Mouse (Mus musculus): Measurements from ENCODE around the gene Agap1. TPM values are rescaled to one million over a fixed set of nuclear protein-coding genes. Genes with fewer than 3 reads are reported as not detected.

The Agap1 gene
- polyA plus RNA-seq, 1 experiment from 2014 or later: 7.2 TPM

- Histone ChIP-seq H3K27me3 (no peaks in the 10 kb centered on the region), H3K9me3 (replicated peaks) (no peaks in the 10 kb centered on the region), H3K9ac (no peak overlapping the region), H3K4me3 (no peak overlapping the region), H3K4me1 (replicated peaks) (no peaks in the 10 kb centered on the region), H3K36me3 (no peaks in the 10 kb centered on the region), H3K4me2 (no peak overlapping the region), H3K27ac (no peak overlapping the region)
- ATAC-seq (replicated peaks; ENCODE audit: insufficient number of reproducible peaks, insufficient read depth, low FRiP score, low read depth): peak; percentile 58; the same call in 1 of the 2 replicates
- 72% methylated on average over 13 of the region's 13 CpGs for WGBS
These were observed 276.1 kb downstream of the Agap1 start for GRCm38 (mm10) chr1:89730589-89731195.

GRCm38 (mm10) chr1:89734368-89734767 lies 279.8 kb downstream of the Agap1 start:
- Histone ChIP-seq H3K36me3 (no peaks in the 10 kb centered on the region), H3K4me2 (no peak overlapping the region), H3K9ac (no peak overlapping the region), H3K27me3 (no peaks in the 10 kb centered on the region), H3K27ac (no peak overlapping the region), H3K4me1 (replicated peaks) (peaks cover 3% of the 10 kb centered on the region; the same call in 1 of the 2 replicates), H3K4me3 (no peak overlapping the region), H3K9me3 (replicated peaks) (no peaks in the 10 kb centered on the region)
- ATAC-seq (replicated peaks; ENCODE audit: insufficient number of reproducible peaks, insufficient read depth, low FRiP score, low read depth): no peak
- 78% methylated on average over 9 of the region's 9 CpGs for WGBS

GRCm38 (mm10) chr1:89735146-89735545 lies 280.5 kb downstream of the Agap1 start:
- WGBS: 70% methylated on average over 6 of the region's 6 CpGs
- no peak for ATAC-seq (replicated peaks; ENCODE audit: insufficient number of reproducible peaks, insufficient read depth, low FRiP score, low read depth)
- no peaks in the 10 kb centered on the region for H3K36me3 ChIP-seq

GRCm38 (mm10) chr1:89736021-89736420 lies 281.4 kb downstream of the Agap1 start:
- WGBS: 92% methylated on average over 6 of the region's 6 CpGs
- Histone ChIP-seq H3K9me3 (replicated peaks) (no peaks in the 10 kb centered on the region), H3K4me3 (no peak overlapping the region), H3K36me3 (no peaks in the 10 kb centered on the region), H3K27ac (no peak overlapping the region), H3K9ac (no peak overlapping the region), H3K4me2 (no peak overlapping the region), H3K27me3 (no peaks in the 10 kb centered on the region), H3K4me1 (replicated peaks) (peaks cover 5% of the 10 kb centered on the region; the same call in 1 of the 2 replicates)
- ATAC-seq (replicated peaks; ENCODE audit: insufficient number of reproducible peaks, insufficient read depth, low FRiP score, low read depth): no peak

More at GRCm38 (mm10) chr1:89735146-89735545, 280.5 kb downstream of the Agap1 start:
- no peak overlapping the region for H3K4me2 ChIP-seq
- H3K9me3 ChIP-seq (replicated peaks): no peaks in the 10 kb centered on the region
- no peak overlapping the region for H3K27ac ChIP-seq
- no peak overlapping the region for H3K9ac ChIP-seq
- H3K27me3 ChIP-seq: no peaks in the 10 kb centered on the region
- H3K4me1 ChIP-seq (replicated peaks): peaks cover 5% of the 10 kb centered on the region; the same call in 1 of the 2 replicates
- H3K4me3 ChIP-seq: no peak overlapping the region

GRCm38 (mm10) chr1:89739067-89739774 lies 284.6 kb downstream of the Agap1 start:
- H3K36me3 ChIP-seq: no peaks in the 10 kb centered on the region; the same call in 1 of the 2 replicates
- no peaks in the 10 kb centered on the region for H3K27me3 ChIP-seq
- no peak for ATAC-seq (replicated peaks; ENCODE audit: insufficient number of reproducible peaks, insufficient read depth, low FRiP score, low read depth)
- WGBS: 71% methylated on average over 17 of the region's 17 CpGs
- no peak overlapping the region for H3K4me3 ChIP-seq
- no peaks in the 10 kb centered on the region for H3K9me3 ChIP-seq (replicated peaks)
- no peak overlapping the region for H3K9ac ChIP-seq
- H3K4me1 ChIP-seq (replicated peaks): peaks cover 5% of the 10 kb centered on the region; the same call in 1 of the 2 replicates
- no peak overlapping the region for H3K4me2 ChIP-seq
- no peak overlapping the region for H3K27ac ChIP-seq

DNA sequence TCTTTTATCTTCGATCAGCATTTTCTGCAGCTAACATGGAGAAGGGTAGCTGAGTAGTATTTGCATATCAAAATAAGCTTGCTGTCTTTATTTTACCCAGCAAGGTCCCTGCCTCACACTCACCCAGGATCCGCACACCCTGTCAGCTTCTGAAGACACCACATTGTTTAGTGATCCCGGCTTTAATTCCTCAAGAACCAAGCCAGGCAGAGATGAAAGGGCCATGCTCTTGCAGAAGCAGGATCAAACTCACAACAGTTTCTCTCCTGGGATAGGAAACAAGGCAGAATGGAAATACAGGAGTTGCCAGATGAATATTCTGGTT lies 285.1 kb downstream of the Agap1 start:
- Histone ChIP-seq H3K4me1 (replicated peaks) (peaks cover 5% of the 10 kb centered on the region; the same call in 1 of the 2 replicates), H3K9me3 (replicated peaks) (no peaks in the 10 kb centered on the region), H3K36me3 (no peaks in the 10 kb centered on the region; the same call in 1 of the 2 replicates), H3K4me3 (no peak overlapping the region), H3K27ac (no peak overlapping the region), H3K27me3 (no peaks in the 10 kb centered on the region), H3K9ac (no peak overlapping the region), H3K4me2 (no peak overlapping the region)
- WGBS: 41% methylated on average over 3 of the region's 3 CpGs
- ATAC-seq (replicated peaks; ENCODE audit: insufficient number of reproducible peaks, insufficient read depth, low FRiP score, low read depth): no peak

GRCm38 (mm10) chr1:89742359-89742758 lies 287.8 kb downstream of the Agap1 start:
- no peak for ATAC-seq (replicated peaks; ENCODE audit: insufficient number of reproducible peaks, insufficient read depth, low FRiP score, low read depth)

DNA sequence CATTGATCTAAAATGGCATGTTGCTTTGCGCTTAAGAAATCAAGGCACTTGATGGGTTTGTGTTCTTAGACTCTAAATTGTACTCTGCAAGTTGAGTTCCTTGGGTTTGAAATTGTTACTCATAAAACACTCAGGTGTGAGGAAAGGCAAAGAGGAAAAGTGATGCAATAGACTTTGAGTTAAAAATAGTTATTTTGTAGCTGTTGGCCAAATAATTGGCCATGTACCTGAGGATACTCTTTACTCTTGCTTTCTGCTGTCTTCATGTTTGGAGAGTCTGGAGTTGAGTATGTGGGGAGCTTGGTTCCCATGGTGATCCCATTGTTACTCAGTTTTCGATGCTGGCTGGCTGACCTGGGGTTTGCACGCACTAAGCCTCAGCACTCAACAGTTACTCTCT lies 291.6 kb downstream of the Agap1 start:
- no peak for ATAC-seq (replicated peaks; ENCODE audit: insufficient number of reproducible peaks, insufficient read depth, low FRiP score, low read depth)
- no peaks in the 10 kb centered on the region for H3K9me3 ChIP-seq (replicated peaks)

More at GRCm38 (mm10) chr1:89742359-89742758, 287.8 kb downstream of the Agap1 start:
- peaks cover 5% of the 10 kb centered on the region; the same call in 1 of the 2 replicates for H3K4me1 ChIP-seq (replicated peaks)
- H3K9ac ChIP-seq: no peak overlapping the region
- H3K9me3 ChIP-seq (replicated peaks): no peaks in the 10 kb centered on the region
- no peaks in the 10 kb centered on the region; the same call in 1 of the 2 replicates for H3K36me3 ChIP-seq
- no peak overlapping the region for H3K27ac ChIP-seq
- no peak overlapping the region for H3K4me3 ChIP-seq
- 67% methylated on average over 3 of the region's 3 CpGs for WGBS
- H3K4me2 ChIP-seq: no peak overlapping the region
- no peaks in the 10 kb centered on the region for H3K27me3 ChIP-seq

DNA sequence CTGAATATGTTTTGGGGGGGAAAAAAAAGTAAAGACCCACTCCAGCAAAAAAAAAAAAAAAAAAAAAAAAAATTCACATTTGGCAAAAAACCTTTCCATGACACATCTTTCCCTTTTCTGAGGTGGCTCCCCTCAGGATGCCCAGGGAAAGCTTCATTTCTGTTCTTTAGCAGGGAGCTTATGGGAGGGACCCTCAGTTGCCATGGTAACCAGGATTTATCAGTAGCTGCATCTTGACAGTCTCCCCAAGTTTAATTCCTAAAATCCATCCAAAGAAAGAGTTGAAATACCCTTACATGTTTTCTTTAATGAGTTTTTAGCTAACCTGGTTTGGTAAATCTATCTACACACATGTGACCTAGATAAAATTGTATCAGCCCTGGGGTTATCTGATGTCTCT lies 295.1 kb downstream of the Agap1 start:
- no peak for ATAC-seq (replicated peaks; ENCODE audit: insufficient number of reproducible peaks, insufficient read depth, low FRiP score, low read depth)
- H3K27me3 ChIP-seq: no peaks in the 10 kb centered on the region
- no peak overlapping the region for H3K4me3 ChIP-seq
- no peaks in the 10 kb centered on the region for H3K36me3 ChIP-seq
- H3K9me3 ChIP-seq (replicated peaks): no peaks in the 10 kb centered on the region
- H3K9ac ChIP-seq: no peak overlapping the region
- no peak overlapping the region for H3K27ac ChIP-seq
- peaks cover 10% of the 10 kb centered on the region for H3K4me1 ChIP-seq (replicated peaks)
- H3K4me2 ChIP-seq: no peak overlapping the region

More for the DNA sequence above, 291.6 kb downstream of the Agap1 start:
- Histone ChIP-seq H3K4me3 (no peak overlapping the region), H3K4me2 (no peak overlapping the region), H3K4me1 (replicated peaks) (peaks cover 10% of the 10 kb centered on the region), H3K9ac (no peak overlapping the region), H3K36me3 (no peaks in the 10 kb centered on the region; the same call in 1 of the 2 replicates), H3K27me3 (no peaks in the 10 kb centered on the region), H3K27ac (no peak overlapping the region)
- WGBS: 89% methylated on average over 3 of the region's 3 CpGs

GRCm38 (mm10) chr1:89750495-89750894 lies 295.9 kb downstream of the Agap1 start:
- Histone ChIP-seq H3K4me2 (peak overlapping the region; percentile 58), H3K27me3 (no peaks in the 10 kb centered on the region), H3K36me3 (no peaks in the 10 kb centered on the region), H3K9me3 (replicated peaks) (no peaks in the 10 kb centered on the region), H3K27ac (no peak overlapping the region), H3K4me1 (replicated peaks) (peaks cover 10% of the 10 kb centered on the region), H3K9ac (no peak overlapping the region), H3K4me3 (peak overlapping the region; percentile 26)
- 15% methylated on average over 9 of the region's 9 CpGs for WGBS
- no peak for ATAC-seq (replicated peaks; ENCODE audit: insufficient number of reproducible peaks, insufficient read depth, low FRiP score, low read depth)

DNA sequence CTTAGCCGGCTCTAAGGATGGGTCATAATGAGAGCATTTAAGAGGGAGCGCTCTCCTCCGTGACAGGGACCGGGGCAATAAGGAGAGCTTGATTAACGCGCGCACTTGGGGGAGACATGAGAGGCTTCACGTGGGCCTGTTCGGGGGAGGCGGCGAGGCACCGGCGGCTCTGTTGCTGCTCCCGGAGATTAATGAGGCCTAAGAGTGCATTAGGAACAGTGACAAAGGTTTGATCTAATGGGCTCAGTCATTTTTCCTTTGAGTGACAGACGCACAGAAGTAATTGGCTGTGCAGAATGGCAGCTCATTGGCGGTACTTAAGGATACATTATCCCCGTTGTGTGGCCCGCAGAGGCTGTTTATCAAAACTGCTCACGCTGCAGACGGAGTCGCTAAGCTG lies 296.3 kb downstream of the Agap1 start:
- ATAC-seq (replicated peaks; ENCODE audit: insufficient number of reproducible peaks, insufficient read depth, low FRiP score, low read depth): no peak
- 29% methylated on average over 21 of the region's 21 CpGs for WGBS
- no peaks in the 10 kb centered on the region for H3K36me3 ChIP-seq

More for the DNA sequence above, 296.3 kb downstream of the Agap1 start:
- no peaks in the 10 kb centered on the region for H3K9me3 ChIP-seq (replicated peaks)
- peak overlapping the region; percentile 58 for H3K4me2 ChIP-seq
- H3K27me3 ChIP-seq: no peaks in the 10 kb centered on the region
- H3K9ac ChIP-seq: no peak overlapping the region
- peak overlapping the region; percentile 26 for H3K4me3 ChIP-seq
- H3K27ac ChIP-seq: no peak overlapping the region
- peaks cover 10% of the 10 kb centered on the region for H3K4me1 ChIP-seq (replicated peaks)

Data from heart, embryonic 15.5 days (tissue).